ENCODE assay signal across 8 mouse cellular contexts in the genomic region with DNA sequence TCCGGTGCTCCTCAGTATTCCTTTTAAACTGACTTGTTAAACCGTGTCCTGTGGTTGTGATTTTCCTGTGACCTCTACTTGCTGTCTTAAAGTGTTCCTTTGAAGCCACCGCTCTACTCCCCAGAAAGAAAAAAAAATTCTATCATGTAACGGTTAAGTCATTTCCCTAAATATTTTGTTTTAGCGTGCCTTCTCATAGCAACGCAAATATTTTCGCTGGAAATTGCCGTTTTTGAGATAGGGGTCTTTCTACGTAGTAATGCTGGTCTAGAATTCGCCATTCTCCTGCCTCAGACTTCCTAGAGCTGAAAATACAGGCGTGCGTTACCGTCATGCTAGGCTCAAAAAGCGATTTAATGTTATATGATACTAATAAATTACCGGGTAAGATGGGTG. TPM values are rescaled to one million over a fixed set of nuclear protein-coding genes. Genes with fewer than 3 reads are reported as not detected.
DNase-seq lines count a peak whose midpoint lies in the region; ATAC-seq and TF ChIP-seq lines count a peak whose summit lies in the region.

No protein-coding gene starts in this region.

- peak overlapping the region; percentile 76 for H3K4me2 ChIP-seq in limb, embryonic 15.5 days
- H3K4me2 ChIP-seq in stomach, embryonic 16.5 days (ENCODE audit: low read depth, low read length) = peak overlapping the region; percentile 87

- peak; percentile 5 for DNase-seq in adrenal gland, adult 2 months
- no peak for DNase-seq in adrenal gland, adult (ENCODE audit: inconsistent age in 2 of 2, low spot score in 1 of 2)
- no peak for DNase-seq in thymus, adult 2 months
- no peak for DNase-seq in thymus, postnatal 4 days
- no peak for DNase-seq in cerebellum, adult 9-11 months
- DNase-seq in left cerebral cortex, adult 8-10 months (ENCODE audit: low spot score in 2 of 2) = no peak

- TF ChIP-seq CTCF in thymus, adult 2 months (IDR thresholded peaks at IDR 0.05; ENCODE audit: borderline replicate concordance, control insufficient read depth, extremely low read depth, insufficient read depth, low read length, poor library complexity) = no peak

- no peak for TF ChIP-seq POLR2A in thymus, adult 2 months (IDR thresholded peaks at IDR 0.05; ENCODE audit: control insufficient read depth, extremely low read depth, insufficient read depth, low read length, poor library complexity)

- peak overlapping the region; percentile 26 for H3K9ac ChIP-seq in limb, embryonic 15.5 days
- peak overlapping the region; percentile 93 for H3K9ac ChIP-seq in stomach, embryonic 16.5 days (ENCODE audit: low read length)

- 0 out of 2 replicates have a peak overlapping the region, but pooled peaks have one; percentile 3 for H3K4me3 ChIP-seq in thymus, adult 2 months (ENCODE audit: control insufficient read depth, insufficient read depth, low read length)
- H3K4me3 ChIP-seq in limb, embryonic 15.5 days = peak overlapping the region; percentile 68
- peak overlapping the region; percentile 87 for H3K4me3 ChIP-seq in stomach, embryonic 16.5 days (replicated peaks; ENCODE audit: low read length)

- no peak overlapping the region for H3K27ac ChIP-seq in thymus, adult 2 months (ENCODE audit: control insufficient read depth, insufficient read depth, low read length)
- H3K27ac ChIP-seq in limb, embryonic 15.5 days = no peak overlapping the region; the same call in 1 of the 2 replicates
- H3K27ac ChIP-seq in stomach, embryonic 16.5 days (ENCODE audit: low read length) = 0 out of 2 replicates have a peak overlapping the region, but pooled peaks have one; percentile 99

- H3K9me3 ChIP-seq in limb, embryonic 15.5 days = 0 out of 2 replicates have a peak, but pooled peaks cover 3% of the 10 kb centered on the region
- H3K9me3 ChIP-seq in stomach, embryonic 16.5 days (replicated peaks; ENCODE audit: control insufficient read depth, low read length) = no peaks in the 10 kb centered on the region

- H3K36me3 ChIP-seq in thymus, adult 2 months (ENCODE audit: control insufficient read depth, insufficient read depth, low read length) = no peaks in the 10 kb centered on the region
- H3K36me3 ChIP-seq in limb, embryonic 15.5 days = no peaks in the 10 kb centered on the region
- H3K36me3 ChIP-seq in stomach, embryonic 16.5 days (ENCODE audit: control insufficient read depth, insufficient read depth, low read length) = no peaks in the 10 kb centered on the region

- no peaks in the 10 kb centered on the region; the same call in 1 of the 2 replicates for H3K27me3 ChIP-seq in thymus, adult 2 months (ENCODE audit: control insufficient read depth, insufficient read depth, low read length)
- no peaks in the 10 kb centered on the region for H3K27me3 ChIP-seq in limb, embryonic 15.5 days
- no peaks in the 10 kb centered on the region for H3K27me3 ChIP-seq in stomach, embryonic 16.5 days (ENCODE audit: control insufficient read depth, insufficient read depth, low read length)

- 1% methylated on average over 15 of the region's 15 CpGs for WGBS in thymus, adult 2 months
- WGBS in limb, embryonic 15.5 days = 3% methylated on average over 15 of the region's 15 CpGs
- 3% methylated on average over 15 of the region's 15 CpGs for WGBS in stomach, embryonic 16.5 days

- ATAC-seq in limb, embryonic 15.5 days (ENCODE audit: insufficient number of reproducible peaks, low FRiP score, low TSS enrichment, low read depth) = no peak
- ATAC-seq in stomach, embryonic 16.5 days (ENCODE audit: insufficient read depth, low FRiP score) = no peak

- peaks cover 6% of the 10 kb centered on the region for H3K4me1 ChIP-seq in thymus, adult 2 months (replicated peaks; ENCODE audit: control insufficient read depth, insufficient read depth, low read length)
- peaks cover 7% of the 10 kb centered on the region; the same call in 1 of the 2 replicates for H3K4me1 ChIP-seq in limb, embryonic 15.5 days
- H3K4me1 ChIP-seq in stomach, embryonic 16.5 days (ENCODE audit: control insufficient read depth, insufficient read depth, low read length) = peaks cover 9% of the 10 kb centered on the region

RNA-seq across cellular contexts. Expression of a gene that starts 4.0 kb away (rescaled TPM):
- total RNA-seq in adrenal gland, adult 2 months (2021) = 10 to 100 TPM; 70.3 to 100.0 TPM
- 2.5 and 3.8 TPM in 2 replicates for polyA plus RNA-seq in adrenal gland, adult 2 months (2012; rRNA removed)
- polyA plus RNA-seq in thymus, adult 2 months (2012; rRNA removed) = 9.4 and 10.3 TPM in 2 replicates
- 34.8 and 34.9 TPM in 2 replicates for polyA plus RNA-seq in limb, embryonic 15.5 days (2015; fragmentation: Nextera tagmentation; extraction: Ambion mirVana)
- 38.9 and 40.0 TPM in 2 replicates for polyA plus RNA-seq in stomach, embryonic 16.5 days (2015; fragmentation: Nextera tagmentation; extraction: Ambion mirVana)
- 100 to 1,000 TPM; 128 to 143 (median 130) TPM for total RNA-seq in left cerebral cortex, adult 8-10 months (2022)

RNA-seq across cellular contexts. Expression of a gene that starts 43.6 kb away (rescaled TPM):
- 10 to 100 TPM in 1 of 2 experiments, 1 to 10 TPM in 1; 7.0 to 10.2 TPM for total RNA-seq in adrenal gland, adult 2 months (2021)
- polyA plus RNA-seq in adrenal gland, adult 2 months (2012; rRNA removed) = 2.8 and 3.0 TPM in 2 replicates
- 20.6 and 20.9 TPM in 2 replicates for polyA plus RNA-seq in thymus, adult 2 months (2012; rRNA removed)
- polyA plus RNA-seq in limb, embryonic 15.5 days (2015; fragmentation: Nextera tagmentation; extraction: Ambion mirVana) = 3.3 and 3.4 TPM in 2 replicates
- 7.1 and 9.5 TPM in 2 replicates for polyA plus RNA-seq in stomach, embryonic 16.5 days (2015; fragmentation: Nextera tagmentation; extraction: Ambion mirVana)
- 1 to 10 TPM; 4.7 to 5.7 (median 5.2) TPM for total RNA-seq in left cerebral cortex, adult 8-10 months (2022)

RNA-seq across cellular contexts. Expression of a gene that starts 44.2 kb away (rescaled TPM):
- total RNA-seq in adrenal gland, adult 2 months (2021) = 10 to 100 TPM; 10.7 to 15.4 TPM
- 1.8 and 2.1 TPM in 2 replicates for polyA plus RNA-seq in adrenal gland, adult 2 months (2012; rRNA removed)
- polyA plus RNA-seq in thymus, adult 2 months (2012; rRNA removed) = 13.5 and 14.8 TPM in 2 replicates
- polyA plus RNA-seq in limb, embryonic 15.5 days (2015; fragmentation: Nextera tagmentation; extraction: Ambion mirVana) = 5.3 and 6.2 TPM in 2 replicates
- polyA plus RNA-seq in stomach, embryonic 16.5 days (2015; fragmentation: Nextera tagmentation; extraction: Ambion mirVana) = 10.7 and 10.9 TPM in 2 replicates
- 1 to 10 TPM; 2.9 to 4.9 (median 3.9) TPM for total RNA-seq in left cerebral cortex, adult 8-10 months (2022)

RNA-seq across cellular contexts. Expression of a gene that starts 58.5 kb away (rescaled TPM):
- total RNA-seq in adrenal gland, adult 2 months (2021) = 1 to 10 TPM; 3.1 to 5.2 TPM
- 0.59 and 0.75 TPM in 2 replicates for polyA plus RNA-seq in adrenal gland, adult 2 months (2012; rRNA removed)
- 3.2 and 3.6 TPM in 2 replicates for polyA plus RNA-seq in thymus, adult 2 months (2012; rRNA removed)
- 9.7 and 10.6 TPM in 2 replicates for polyA plus RNA-seq in limb, embryonic 15.5 days (2015; fragmentation: Nextera tagmentation; extraction: Ambion mirVana)
- polyA plus RNA-seq in stomach, embryonic 16.5 days (2015; fragmentation: Nextera tagmentation; extraction: Ambion mirVana) = 7.1 and 8.0 TPM in 2 replicates
- 1 to 10 TPM; 4.4 to 5.3 (median 5.1) TPM for total RNA-seq in left cerebral cortex, adult 8-10 months (2022)

Comparison
In these comparisons a context has a peak if more than half of its experiments do, and no peak if none do; other contexts are left out.
1. H3K4me3 ChIP-seq: peak in every context shown above with its lines; median percentile 87 in stomach, embryonic 16.5 days; 68 in limb, embryonic 15.5 days; 3 in thymus, adult 2 months.